Mouse (Mus musculus) embryo, embryonic 10 days (tissue): ENCODE measurements around the gene Hpd.

Source experiments
- DNase-seq: peaks from one replicate; pipeline ENCODE4 v3.0.0-alpha.2; 2015; ENCODE audit warnings: low spot score

Hpd gene

DNA sequence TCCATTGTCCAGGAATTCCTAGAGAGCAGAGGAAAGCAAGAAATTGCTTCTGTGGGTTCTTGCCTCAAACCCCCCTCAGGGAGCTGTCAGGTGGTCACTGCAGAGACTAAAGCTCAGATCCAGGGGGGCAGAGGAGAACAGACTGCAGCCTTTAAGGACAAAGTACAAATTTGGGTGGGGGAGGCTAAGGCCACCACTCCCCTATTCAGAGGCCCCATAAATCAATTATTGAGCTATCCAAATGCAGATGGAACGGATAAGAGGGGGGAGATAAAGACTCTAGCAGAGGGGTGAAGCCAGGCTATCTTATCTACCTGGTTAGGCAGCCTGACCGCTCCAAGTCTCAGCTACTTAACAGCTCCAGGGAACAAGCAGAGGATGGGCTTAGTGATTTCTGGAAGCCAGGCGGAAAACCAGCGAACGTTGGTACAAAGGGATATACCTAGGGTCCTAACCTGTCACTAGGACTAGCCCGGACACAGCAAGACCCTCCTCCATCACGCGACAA, 47.6 kb downstream of the Hpd start:
- no peak for DNase-seq

DNA sequence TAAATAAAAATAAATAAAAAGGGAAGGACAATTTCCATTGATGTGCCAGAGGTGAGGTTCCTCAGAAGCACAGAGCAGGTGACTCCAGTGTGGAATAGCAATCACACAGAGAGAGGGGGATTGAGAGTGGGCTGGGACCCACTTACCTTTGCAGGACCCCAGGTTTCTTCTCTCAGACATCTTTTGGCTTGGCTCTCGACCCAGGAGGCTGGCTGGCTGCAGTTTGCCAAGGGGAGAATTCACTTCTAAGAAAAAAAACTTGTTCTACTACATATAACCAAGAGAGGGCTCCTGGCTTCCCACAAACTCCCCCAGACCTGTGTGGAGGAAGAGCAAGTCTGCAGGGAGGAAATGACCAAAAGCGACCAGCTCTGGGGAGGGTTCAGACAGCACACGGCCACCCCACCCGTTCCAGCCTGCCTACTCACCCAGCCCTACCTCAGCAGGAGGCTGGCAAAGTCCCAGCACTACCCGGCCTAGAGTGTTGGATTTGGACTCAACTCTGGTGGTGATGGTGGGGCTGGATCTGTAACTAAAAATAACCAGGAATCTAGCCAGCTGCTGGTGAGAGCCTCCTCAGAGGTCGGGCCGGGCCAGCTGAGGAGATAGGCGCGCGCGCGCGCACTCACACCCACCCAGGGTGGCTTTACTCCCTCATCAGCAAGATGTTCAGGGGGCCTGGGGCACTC, 48.2 kb downstream of the Hpd start:
- peak; percentile 14 for DNase-seq

DNA sequence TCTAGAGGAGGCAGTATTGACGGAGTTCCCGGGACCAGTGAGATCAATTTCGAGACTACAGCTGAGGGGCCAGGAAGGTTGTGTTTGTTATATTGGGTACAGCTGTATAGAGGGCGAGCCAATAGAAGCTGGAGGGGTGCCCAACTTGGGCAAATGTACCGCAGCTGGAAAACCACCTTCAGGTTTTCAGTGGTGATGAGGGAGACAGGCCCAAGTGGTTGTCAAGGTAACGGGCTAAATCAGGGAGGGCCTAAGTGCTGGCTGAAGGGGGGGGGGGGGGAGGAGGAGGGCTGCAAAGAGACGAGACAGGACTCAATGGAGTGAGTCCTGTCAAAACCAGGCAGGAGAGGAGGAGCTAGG, 48.8 kb downstream of the Hpd start:
- peak; percentile 41 for DNase-seq

DNA sequence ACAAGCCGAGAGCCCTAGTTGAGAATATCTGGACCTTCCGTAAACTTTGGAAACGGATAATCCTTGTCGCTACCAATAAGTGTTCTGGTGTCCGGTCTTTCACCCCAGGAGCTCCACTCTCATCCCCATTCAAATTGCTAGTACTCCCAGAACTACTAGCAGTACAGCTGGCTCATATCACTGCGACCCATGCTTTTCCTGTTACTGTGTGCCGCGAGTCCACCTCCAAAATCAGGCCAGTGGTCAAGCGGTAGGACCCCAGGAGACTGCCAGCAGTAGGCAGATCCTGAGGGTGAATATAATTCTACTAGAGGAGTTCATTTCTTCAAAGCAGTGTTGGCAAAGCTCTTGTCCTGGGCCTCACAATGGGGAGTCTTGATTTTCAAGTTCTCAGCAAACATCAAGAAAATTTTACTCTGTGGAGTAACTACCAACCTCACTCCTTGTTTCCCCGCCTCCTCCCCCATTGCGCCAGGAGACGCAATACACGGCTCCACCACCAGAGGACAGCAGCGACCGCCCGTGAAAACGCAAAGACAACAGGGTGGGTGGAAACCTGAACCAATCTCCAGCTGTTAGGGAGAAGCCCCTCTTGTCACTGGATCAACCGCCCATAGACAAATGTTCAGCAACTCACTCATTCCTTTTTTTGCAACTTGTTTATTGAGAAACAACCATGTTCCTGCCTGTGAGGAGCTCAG, 49.3 kb downstream of the Hpd start:
- peak; percentile 88 for DNase-seq

DNA sequence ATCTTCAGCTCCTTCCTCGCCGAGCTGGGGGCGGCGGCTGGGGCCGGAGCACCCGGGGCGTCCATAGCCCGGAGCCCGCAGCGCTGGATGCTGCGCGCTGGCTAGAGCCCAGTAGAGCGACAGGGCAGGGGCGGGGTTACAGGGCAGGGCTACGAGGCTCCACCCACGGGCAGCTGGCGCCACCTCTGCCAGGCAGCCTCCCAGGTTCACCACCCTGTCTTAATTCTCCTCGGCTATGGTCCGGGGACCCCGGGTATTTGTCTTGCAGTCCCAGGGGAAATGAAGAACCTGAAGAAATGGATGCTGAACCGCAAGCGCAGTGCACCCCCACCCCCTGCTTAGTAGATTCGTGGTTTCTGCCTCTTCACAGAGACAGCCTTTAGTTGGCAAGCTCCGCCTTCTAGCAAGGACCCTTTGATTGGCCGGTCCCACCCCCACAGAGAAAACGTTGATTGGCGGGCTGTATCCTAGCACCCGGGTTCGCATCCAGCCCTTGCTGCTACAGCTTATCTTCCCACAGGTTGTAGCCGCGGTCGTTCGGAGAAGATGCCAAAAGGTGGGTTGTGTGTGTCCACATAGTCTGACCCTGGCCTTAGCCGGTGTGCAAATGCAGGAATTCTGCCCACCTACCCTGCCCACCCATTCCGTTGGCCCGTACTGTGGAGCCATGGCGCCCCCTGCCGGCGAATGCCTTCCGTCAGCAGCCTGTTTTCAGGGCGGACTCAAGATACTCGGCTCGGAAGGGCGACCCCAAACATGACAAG, 50.0 kb downstream of the Hpd start, which contains the start of gene Rhof:
Gene Rhof (minus strand): TSS at position 385 of the 764 bp plus-strand sequence.
- DNase-seq, result peak; percentile 86

DNA sequence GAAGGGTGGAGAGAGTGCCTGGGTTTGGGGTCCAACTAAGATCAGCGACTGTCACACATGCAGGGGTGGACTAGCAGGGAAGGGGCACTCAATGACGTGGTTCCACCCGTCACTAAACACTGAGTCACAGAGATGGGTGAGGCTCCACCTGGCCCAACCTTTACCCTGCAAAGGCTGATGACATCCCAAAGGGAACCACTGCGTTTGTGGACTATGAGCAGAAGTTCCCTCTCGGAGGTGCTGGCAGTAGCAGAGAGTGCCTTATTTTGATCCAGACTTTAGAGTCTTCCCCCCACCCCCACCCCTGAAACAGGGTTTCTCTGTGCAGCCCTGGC, 51.7 kb downstream of the Hpd start:
- DNase-seq, result no peak

DNA sequence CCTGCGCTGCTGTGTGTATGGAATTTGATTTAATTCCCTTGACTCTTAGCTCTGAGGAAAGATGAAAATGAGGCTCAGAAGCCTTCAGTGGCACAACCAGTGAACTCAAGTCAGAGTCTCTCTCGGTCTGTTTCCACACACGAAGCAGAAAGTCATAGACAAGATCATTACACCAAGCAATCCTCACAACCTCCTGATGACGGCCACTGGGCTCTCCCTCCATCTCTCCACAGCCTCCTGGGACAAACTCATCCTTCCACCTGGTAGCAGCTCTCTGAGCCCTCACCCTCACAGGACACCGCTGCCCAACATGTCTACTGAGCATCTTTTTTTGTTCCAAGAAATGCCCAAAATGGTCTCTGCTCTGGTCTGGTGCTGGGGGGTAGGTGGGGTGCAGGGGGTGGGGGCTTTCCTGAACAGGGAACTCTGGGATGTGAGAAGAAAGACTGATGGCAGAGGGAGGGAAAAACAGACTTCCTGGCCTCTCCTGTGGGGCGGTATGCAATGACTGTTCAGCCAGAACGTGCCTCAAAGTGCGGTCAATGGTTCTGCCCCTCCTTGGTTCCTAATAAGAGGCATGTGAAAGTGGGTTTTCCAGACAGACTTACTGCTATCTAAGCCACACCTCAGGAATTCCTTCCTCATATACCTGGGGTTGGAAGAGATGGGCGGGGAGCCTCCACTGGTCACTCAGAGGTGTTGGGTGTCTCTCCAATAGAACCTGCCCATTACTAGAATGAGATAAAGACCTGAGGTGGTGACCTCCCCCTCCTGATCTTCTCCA, 52.3 kb downstream of the Hpd start:
- no peak for DNase-seq

DNA sequence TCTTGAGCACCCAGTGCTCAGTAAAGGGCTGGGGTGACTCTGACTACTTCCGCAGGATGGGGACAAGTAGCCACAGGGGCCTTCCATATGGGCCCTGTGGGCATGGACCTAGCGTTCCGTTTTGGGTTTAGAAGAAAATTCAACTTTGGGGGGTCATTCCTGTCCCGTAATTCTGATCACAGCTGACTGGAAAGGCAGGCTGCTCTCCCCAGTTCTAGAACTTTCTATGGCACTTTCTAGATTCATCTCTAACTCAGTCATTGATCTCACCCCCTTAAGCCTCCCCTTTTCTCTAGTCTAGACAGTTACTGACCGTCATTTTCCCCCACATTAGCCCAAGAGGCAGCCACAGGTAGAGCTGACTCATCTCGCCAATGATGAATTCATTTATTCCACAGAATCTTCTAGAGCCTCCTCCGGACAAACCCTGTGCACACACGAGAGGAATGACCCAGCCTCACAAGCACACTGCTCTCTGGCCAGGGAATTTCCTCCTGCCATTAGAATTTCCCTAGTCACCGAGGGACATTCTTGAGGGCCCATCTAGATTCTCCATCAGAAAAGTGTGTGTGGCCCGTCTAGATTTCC, 53.3 kb downstream of the Hpd start:
- DNase-seq, result no peak

DNA sequence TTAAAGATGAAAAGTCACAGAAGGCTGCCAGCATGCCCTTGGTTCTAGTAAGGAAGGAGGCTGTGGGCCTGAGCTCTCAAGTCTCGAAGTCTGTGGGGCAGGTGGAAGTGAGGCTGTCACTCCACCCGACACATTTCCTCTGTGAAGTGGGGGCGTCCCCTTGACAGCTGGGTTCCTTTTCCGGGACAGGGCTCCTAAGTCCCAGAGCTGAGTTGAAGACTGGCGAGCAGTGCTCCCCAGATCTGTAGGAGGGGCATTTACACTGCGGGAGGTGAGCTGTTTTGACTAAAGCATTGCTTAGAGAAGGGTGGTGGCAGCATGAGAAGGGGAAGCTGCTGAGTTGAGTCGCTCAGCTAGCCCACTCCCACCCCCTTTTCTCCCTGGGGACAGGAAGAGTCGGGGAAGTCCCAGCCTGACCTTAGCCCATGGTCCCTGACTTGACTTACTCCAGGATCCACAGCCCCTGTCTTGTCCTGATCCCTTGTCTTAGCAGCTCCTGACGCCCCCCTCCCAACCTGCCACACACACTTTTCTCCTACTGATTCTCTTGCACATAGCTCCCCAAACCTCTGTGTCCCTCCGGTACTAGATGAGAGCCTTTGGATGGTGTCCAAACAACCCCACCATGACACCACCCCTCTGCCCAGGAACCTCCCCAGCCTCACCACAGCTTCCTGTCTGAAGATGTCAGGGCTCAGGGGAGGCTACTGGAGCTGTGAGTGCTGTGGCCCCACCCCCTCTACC, 53.9 kb downstream of the Hpd start:
- no peak for DNase-seq

DNA sequence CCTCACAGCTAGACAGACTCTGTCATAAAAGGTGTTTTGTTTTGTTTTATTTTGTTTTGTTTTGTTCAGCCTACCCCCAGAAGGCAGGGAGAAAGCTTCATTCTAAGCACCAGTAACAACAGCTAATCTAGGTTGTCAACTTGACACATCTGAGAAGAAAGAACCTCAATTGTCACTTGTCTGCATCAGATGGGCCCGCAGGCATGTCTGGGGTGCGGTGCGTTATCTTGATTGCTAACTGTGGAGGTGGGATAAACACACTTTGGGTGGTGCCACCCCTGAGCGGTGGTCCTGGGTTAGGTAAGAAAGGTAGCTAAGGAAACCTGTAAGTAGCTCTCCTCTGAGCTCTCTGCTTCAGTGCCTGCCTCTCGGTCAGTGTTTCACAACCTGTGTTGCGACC, 55.5 kb downstream of the Hpd start:
- no peak for DNase-seq

DNA sequence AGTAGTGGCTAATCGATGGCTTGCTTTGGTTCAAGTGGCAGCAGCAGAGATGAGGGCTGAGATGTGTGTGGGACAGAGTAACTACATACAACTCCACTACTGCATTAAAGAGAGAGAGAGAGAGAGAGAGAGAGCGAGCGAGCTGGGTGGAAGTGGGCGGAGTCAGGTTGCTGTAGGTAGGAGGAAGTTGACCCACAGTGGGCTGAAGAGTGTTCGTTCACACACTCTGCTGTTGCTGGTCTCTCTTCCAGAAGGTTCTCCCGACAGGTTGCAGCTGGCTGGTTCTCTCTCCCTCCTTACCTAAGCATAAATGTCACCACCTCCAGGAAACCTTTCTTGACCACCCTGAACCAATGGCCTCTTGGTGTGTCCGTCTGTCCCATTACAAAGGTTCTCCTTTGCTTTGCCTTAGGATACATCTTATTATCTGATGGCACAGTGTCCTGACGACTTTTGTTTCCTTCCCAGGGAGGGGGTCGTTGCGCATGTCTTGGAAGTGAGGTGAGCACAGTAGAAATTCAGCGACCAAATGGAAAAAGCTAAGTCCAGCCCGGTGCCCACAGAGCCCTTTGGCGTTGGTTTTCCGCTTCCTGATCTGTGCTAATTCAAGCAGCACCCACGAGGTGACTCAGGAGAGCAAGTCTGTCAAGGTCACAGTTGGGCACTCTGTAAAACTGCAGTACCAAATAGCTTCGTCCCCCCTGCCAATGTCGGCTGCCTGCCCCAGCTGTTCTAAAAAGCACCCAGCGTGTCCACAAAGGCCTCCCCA, 56.7 kb downstream of the Hpd start:
- no peak for DNase-seq

DNA sequence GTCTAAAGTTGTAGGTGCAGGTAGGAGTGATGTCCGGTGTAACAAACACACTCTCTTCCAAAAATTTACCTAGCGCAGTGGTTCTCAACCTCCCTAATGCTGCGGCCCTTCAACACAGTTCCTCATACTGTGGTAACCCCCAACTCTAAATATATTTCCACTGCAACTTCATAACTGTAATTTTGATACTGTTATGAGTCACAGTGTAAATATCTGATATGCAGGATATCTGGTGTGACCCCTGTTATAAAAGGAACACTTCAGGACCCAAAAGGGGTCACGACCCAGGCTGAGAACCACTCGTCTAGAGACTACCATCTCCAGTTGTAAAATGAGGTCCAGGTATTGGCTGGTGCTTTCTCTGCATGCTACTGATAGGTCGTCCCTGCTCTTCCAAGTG, 57.4 kb downstream of the Hpd start:
- DNase-seq, result no peak

DNA sequence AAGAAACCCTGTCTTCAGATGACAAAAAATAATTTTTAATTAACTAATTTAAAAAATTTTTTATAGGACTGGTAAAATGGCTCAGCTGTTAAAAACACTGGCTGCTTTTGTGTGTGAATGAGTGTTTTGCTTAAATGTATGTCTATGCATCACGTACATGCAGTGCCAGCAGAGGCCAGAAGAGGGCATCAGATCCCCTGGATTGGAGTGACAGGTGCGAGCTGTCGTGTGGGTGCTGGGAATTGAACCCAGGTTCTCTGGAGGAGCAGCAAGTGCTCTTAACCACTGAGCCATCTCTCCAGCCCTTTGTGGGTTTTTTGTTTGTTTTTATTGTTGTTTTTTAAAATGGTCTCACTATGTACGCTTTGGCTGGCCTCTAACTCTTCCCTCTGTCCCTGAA, 60.3 kb downstream of the Hpd start:
- no peak for DNase-seq
